Mouse (Mus musculus) heart, adult 18-20 months (tissue): ENCODE results near the gene Rab26. TPM values are rescaled to one million over a fixed set of nuclear protein-coding genes. Genes with fewer than 3 reads are reported as not detected.

ENCODE experiments used
- DNase-seq, 2 experiments: peaks; one replicate each; pipeline ENCODE4 v3.0.0; 2021 to 2022; ENCODE audit warnings: mixed read lengths in 1 of 2
- total RNA-seq, 2 experiments: library from RNA; stranded (reverse); gene quantifications; 2 replicates each; pipeline ENCODE4 v1.2.3; 2021

The Rab26 gene
- total RNA-seq, 2 experiments from 2014 or later, result not detected

DNA sequence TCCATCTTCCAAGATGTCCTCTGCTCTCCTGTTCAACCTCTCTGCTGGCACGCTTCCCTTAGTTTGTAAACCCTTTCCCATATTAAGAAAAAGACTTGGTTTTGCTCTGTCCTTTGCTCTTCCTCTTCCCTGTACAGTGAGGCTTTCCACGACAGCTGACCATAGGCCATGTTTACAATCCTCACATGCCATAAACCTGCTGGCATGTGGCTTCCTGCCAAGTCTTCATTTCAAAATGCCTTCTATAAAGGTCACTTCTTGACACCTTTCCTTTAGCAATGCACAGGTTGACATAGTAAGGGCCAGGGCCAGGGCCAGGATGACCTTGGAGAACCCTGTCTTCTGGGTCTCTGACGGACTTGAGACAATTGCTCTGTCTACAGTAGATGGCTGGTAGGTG, 12.2 kb upstream of the Rab26 start:
- DNase-seq, result no peak

DNA sequence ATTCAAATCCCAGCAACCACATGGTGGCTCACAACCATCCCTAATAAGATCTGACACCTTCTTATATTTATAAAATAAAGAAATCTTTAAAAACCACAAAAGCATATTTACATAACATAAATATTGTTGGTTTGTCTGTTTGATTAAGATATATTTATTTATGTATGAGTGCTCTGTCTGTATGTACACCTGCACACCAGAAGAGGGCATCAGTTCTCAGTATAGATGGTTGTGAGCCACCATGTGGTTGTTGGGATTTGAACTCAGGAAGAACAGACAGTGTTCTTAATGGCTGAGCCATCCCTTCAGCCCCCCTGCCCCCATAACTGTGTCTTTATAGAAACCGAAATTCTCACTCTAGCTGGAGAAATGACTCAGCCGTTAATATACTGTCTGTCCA, 11.2 kb upstream of the Rab26 start:
- no peak for DNase-seq

DNA sequence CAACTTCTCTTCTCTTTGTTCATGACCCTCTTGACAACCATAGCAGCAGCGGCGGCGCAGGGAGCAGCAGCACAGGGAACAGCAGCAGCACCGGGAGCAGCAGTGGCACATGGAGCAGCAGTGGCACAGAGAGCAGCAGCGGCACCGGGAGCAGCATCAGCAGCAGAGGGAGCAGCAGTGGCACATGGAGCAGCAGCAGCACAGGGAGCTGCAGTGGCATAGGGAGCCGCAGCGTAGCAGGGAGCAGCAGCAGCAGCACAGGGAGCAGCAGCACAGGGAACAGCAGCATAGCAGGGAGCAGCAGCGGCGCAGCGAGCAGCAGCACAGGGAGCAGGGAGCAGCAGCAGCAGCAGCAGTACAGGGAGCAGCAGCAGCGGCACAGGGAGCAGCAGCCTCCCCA, 10.6 kb upstream of the Rab26 start:
- no peak for DNase-seq

DNA sequence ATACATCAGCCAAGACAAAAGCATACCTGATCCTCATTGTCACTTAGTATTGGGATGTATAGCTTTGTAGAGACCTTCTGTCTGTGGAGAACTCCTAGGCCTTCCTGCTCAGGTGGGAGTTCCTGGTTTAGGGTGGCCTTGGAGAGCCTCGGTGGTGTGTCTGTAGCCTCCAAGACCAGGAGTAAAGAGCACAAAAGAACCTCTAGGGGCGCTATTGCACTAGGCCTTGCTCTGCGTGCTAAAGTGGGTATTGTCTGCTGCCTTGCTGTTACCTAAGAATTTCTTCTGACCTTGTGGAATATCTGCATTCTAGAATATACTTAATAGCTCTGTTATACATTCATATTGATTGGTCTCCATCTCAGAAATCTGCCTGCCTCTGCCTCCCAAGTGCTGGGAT, 6.4 kb upstream of the Rab26 start:
- peak; percentile 54 to 77 for DNase-seq

DNA sequence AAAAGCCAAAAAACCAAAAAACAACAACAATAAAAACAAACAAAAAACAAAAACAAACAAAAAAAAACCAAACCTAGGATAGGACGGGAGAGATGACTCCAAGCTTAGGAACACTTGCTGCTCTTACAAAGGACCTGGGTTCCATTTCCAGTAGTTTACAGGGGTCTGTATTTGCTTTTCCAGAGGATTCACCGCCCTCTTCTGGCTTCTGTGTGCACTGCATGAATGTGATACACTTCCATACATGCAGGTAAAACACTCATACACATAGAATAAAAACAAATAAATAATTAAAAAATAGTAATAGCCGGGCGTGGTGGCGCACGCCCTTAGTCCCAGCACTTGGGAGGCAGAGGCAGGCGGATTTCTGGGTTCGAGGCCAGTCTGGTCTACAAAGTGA, 4.9 kb upstream of the Rab26 start:
- DNase-seq, result peak; percentile 33 to 81

DNA sequence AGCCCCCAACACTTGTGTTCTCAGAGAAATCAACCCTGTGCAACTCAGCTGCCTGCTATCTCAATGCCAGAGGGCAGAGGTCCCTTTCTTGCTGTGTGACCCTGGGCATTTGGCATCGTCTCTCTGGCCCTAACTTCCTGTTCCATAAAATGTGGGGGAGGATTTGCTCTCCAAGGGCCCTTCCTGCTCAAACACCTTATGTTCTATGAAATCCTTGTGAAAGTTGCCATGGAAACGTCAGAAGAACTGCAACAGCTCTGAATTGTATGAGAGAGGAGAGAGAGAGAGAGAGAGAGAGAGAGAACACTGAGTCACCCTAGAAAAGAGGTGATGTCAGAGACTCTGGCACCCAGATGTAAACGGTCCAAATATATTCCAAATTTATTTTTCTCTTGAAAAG, 3.5 kb upstream of the Rab26 start:
- DNase-seq, result no peak

DNA sequence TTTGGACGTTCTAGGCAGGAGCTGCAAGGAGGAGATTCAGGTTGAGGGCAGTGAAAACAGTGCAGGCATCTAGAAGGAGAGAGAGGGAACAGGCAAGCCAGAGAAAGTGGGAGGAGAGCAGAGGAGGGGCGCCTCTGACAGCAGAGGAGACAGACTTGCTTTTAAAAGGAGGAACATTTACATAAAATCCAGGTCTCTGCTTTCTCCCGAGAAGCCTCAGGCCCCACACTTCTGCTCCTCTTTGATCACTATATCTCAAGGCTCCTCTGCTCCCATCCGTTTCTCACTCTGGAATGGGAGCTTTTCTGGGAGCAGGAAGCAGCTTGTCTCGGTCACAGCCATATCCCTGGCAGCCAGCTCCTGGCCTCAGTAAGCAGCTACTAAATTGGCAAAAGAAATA, 1.3 kb upstream of the Rab26 start:
- DNase-seq, result no peak

DNA sequence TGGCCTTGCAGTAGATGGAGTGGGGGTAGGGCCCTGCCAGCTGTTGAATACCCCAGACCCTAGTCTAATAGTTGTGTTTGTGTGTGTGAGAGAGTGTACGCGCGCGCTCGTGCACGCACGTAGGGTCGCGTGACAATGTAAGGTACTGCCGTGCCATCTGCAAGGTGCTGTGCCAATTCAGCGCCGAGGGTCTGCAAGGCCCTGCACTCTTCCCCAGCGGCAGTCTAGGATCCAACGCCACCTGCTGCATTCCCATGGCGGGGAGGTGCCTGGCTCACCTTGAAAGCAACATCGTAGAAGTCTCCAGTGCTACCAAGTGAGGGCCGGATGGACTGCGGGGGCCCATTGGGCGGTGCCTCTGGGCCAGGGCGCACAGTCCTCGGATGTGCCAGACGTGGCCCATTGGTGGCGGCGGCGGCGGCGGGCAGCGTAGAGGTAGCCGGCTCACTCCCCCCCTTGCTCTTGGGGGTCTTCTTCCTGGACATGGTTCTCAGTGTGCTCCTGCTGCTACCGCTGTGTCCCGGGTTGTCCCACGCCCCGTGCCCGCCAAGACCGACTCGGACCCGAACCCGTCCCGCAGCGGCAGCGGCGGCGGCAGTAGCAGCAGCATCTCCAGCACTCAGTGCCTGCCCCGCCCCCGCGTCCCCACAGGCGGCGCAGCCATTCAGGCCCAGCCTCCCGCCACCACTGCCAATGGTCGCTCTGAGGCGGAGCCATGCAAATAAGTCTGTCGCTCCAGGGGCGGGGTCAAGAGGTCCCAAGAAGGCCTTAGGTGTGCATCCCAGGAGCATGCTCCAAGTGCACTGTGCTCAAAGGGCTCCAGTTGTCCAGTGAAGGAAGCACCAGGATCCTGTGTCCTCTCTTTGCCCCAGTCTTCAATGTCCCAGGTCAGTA, 664 bp downstream of the Rab26 start:
- DNase-seq, result peak; percentile 84 to 88

DNA sequence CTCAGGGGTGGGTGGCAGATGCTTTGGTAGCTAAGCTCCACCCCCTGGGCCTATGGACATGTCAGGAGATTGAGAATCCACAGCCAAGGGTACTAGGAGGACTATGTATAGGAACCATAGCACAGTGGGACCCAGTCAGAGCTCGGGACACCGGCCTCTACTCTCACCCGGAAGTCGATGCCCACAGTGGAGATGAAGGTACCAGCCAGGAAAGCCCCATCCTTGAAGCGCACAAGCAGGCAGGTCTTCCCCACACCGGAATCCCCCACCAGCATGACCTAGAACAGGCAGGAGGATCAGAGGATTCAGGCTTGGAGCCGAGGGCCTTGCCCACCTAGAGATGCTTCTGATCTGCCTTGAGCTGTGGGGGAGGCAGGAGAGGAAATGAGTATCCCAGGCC, 2.0 kb downstream of the Rab26 start:
- DNase-seq, result no peak

DNA sequence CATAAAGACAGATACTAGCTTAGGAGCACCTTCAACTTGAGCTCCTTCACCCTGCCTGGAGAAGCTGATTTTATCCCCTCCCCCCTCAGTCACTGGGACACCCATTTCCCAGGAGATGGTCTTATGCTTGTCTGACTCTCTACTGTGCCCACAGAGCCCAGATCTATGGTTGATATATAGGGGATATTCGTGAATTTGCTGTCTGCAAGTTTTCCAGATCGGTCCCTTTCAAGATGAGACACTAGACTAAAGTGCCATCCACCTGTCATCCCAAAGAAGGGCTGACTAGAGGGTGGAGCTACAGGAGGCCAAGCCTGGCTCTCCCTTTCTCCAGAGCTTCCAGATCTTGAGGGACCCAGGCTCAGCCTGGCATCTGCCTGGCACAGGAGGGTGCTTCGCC, 2.9 kb downstream of the Rab26 start:
- no peak for DNase-seq

DNA sequence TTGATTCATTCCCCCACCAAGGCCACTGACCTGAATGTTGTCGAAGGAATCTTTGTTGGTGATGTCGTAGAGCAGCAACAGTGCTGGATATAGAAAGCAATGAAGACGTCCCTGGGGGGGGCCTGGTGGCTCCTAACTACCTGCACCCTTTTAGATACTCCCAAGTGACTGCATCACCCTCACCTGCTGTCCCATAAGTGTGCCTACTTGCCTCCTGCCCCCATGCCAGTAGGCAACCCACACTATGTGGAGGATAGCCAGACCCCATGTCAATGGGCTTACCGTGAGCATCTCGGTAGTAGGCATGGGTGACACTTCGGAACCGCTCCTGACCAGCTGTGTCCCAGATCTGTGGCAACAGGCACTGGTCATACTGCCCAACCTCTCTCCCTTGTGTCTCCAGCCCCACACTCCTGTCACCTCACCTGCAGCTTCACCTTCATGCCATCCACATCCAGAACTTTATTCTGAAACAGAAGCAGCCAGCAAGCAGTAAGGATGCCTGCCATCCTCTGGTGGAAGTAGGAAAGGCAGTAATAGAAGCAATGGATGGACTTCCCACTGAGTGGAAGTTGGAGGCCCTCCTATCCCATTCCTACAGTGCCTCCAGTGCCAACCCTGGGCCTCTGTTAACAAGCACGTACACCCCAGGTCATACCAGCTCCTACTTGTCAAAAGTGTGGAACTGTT, 3.5 kb downstream of the Rab26 start:
- DNase-seq, result no peak

DNA sequence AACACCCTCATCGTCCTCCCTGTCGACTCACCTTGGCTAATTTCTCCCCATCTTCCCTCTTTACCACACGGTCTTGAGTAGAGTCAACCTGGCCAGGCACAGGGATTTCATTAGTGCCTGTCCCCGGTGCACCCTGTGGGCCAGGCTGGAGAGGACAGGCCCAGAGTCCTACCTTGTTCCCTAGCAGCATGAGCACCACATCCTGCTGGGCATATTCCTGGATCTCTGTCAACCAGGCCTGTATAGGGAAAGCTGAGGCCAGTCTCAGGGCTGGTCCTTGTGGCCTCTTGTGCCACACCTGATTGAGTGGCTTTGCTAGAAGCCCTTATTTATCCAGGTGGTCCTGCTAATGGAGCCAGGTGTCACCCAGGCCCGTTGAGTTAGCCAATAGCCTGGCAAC, 4.1 kb downstream of the Rab26 start:
- no peak for DNase-seq

DNA sequence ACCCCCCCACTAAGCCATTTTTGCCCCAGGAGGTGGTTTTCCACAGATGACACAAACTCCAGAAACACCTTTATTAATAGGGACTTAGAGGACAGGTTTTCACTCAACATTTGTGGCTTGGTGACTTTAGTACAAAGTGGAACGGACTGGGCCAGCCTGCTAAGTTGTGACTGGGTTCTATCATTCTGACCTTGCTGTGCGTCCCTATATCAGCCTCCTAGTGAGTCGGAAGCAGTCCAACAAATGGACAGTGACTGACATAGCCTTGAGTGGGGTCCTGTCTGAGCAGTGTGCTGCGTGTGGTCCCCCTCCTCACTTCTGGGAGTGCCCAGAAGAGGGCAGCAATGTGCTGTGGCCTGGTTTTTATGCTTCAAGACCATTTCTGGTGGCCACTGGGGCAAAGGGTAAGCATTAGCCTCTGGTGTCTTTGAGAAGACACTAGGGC, 5.0 kb downstream of the Rab26 start:
- peak; percentile 45 to 77 for DNase-seq

DNA sequence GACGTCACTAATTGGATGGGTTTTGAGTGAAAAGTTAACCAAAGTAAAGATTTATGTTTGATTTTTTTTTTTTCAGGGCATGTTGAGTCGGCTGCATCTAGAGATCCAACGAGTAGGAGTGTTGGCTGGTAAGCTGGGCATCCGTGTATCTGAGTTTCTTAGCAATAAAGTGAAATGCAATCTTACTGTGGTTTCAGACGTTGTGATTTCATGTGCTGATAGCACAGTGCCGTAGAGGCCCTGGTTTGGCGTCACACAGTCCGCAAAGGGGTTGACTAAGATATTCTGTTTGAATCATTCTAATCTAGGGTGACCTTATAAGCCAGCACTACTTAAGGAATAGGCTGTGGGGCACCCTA, 5.5 kb downstream of the Rab26 start:
- DNase-seq, result no peak

DNA sequence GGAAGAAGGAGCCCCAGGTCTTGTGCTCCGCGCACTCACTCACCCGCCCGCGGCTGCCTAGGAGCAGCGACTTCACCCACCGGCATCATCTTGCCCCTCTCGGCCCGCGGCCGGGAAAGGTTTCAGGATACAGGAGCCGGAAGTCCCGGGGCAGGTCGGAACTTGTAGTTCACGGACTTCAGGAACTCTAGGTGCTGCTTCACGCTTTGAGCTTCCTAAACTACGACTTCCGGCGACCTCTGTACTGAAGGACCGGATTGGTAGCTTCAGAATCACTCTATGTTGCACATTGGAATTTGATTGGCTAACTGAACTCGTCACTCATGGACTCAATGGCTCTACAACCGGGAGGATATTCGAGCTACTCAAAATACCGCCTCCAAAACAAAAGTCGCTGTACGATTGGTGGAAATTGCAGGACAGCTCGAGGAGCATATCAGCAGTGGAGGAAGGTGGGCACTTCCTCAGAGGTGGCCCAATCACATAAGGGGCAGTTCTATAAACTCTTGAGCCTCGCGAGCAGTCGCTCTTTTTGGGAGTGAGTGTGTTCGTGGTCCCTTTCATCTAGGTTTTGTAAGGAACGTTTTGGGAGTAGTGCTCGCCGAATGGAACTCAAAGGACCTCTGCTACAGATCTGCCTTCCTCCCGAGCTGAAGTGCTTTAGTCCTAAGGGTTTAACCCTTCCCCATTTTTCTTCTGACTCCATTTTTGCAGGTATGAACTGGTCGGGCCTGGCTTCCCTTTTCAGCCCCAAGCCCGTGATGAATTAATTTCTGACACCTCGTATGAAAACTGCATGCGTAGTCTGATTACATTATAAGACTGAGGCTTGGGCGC, 6.1 kb downstream of the Rab26 start, which contains the start of gene Traf7:
Gene Traf7 (minus strand): TSS at position 216 of the 837 bp plus-strand sequence.
- peak; percentile 96 to 99 for DNase-seq

DNA sequence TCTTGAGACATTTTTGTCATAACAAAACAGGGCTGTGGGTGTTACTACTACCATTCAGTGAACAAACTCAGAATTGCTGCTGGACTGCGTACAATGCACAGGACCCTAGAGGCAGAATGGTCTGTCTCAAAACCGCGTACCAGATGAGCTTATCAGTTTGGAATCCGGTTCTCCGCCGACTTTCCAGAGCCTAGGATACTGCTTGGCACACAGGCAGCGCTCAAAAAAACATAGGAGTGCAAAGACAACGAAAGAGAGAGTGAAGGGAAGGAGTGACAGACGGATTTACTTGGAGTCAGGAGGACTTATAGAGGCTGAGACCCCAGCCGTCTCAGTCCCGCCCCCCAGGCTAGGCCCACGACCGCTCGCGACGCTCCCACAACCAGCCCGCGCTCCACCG, 6.7 kb downstream of the Rab26 start:
- no peak for DNase-seq

DNA sequence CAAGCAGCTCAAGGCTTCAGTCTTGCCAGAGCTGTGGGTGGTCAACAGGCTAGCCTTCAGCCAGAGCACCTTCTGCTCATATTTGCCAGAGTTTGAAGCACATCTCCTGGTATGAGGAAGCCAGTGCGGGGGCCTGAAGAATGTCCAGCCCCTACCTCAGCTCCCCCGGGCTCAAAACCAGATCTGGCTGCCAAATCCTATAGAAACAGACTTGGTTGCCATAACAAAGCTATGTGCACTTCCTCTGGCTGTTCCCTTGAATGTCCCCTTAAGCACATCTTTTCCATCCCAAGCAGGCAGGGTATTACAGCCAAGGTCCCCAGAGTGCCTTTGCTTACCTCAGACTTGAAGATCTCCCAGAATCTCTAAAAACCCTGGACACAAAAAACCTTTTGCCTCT, 9.3 kb downstream of the Rab26 start:
- no peak for DNase-seq

DNA sequence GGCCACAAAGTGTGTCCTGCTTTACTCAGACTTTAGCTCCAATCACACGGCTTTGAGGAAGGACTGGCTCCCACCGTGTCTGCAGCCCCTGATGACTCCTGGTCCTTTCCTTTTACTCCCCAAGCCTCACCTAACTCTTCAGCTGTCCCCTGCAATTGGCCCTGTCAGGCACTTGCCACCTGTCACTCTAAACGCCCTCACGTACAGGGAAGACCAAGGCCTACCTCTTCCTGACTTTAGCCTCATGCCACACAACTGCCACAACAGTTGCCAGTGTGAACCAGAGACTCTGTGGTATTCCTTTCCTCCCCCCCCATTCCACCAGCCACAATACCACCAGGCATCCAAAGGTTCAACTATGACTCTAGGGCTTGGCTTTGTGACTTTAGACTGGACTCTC, 13.6 kb downstream of the Rab26 start:
- no peak for DNase-seq

DNA sequence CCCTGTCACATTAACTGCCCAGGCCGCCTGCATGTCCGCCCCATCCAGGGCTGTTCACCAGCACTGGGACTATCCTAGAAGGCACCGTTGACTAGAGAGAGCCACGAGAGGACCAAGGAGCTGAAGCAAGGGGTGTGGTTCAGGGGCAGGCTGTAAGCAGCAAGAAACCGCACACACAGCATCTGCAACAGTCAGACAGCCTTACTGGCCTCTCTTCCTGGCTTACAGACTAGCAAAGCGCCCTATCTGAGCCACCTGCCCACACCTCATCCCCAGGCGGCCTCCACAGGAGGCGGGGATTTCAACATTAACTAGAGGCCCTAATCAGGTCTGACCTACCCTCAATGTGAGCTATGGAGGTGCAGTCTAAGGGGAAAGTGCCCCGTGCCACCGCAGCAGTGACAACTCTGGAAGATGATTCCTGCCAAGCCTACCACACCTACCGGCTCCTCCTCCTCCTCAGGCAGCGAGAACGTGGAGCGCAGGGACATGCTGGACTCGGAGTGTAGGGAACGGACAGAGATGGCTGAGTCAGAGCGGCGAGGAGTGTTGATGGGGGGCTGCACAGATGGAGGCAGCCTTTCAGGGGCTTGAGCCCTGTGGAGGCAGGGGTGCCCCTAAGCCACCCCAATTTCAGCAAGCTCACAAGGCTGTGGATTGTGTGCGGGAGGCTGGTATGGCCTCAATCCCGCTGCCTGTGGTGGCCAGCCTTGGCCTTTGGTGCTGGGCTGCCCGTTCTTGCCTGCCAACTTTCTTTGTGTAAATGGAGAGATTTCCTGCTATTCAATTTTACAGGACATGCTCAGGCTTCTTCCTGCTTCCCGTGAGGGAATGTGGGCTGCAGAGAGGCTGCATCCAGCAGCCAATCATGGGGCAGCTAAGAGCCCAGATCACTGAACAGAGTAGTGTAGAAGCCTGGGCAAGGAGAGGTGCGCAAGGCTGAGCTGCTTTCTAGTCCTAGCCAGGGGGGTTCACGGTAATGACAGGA, 19.4 kb downstream of the Rab26 start:
- peak; percentile 26 to 60 for DNase-seq

DNA sequence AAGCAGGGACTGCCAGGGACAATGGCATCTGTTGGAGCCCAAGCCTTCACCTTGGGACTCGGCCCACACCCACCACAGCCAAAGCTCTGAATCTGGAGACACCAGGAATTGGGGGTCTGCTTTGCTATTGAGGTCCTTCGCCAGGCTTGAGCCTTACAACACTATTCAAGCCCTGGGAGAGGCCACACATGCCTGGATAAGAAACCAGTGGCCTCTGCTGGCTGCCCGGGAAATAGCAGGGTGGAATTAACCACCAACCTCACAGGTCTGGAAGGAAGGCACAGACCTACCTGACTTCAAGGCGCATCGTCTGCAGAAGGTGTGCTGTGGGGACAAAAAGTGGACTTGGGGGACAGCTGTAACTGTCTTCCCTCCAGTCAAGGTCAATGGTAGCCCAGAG, 20.4 kb downstream of the Rab26 start:
- peak; percentile 51 to 73 for DNase-seq

DNA sequence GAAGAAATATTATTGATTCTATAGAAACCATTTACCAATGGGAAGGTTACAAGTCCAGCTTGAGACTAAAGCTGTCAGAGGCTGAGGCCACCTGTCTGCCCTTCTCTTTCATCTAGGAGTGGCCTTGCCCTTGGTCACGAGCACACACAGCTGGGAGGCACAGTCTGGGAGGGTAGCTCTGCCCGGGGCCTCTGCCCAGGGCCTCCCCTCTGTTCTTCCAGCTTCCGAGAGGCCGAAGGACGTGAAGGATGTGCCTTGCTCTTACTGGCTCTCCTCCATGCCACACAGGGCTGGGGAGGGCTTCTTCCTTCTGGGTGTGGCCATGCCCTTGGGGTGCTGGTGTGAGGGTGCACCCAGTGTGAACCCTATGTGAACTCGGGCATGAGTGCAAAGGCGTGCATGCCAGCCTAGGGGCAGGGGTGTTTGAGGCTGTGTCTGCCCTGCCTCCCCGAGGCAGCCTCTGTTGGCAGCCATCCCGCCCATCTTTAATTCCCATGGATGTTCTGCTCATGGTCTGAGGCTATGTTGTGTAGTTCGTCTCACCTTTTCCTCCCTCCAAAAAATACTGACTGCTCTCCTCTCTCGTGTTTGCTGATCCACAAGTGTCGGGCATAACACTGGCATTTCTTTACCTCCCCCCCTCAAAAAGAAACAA, 26.1 kb downstream of the Rab26 start:
- DNase-seq, result no peak
